Mouse (Mus musculus): ENCODE measurements around the gene Tubb4b. TPM values are rescaled to one million over a fixed set of nuclear protein-coding genes. Genes with fewer than 3 reads are reported as not detected.

The Tubb4b gene
- polyA plus RNA-seq, 2 experiments: 561 to 676 TPM

- peak; percentile 78 to 81 (median 80) for DNase-seq (ENCODE audit: low read depth in 3 of 3, low spot score in 3 of 3)
- Histone ChIP-seq H3K4me3 (ENCODE audit: insufficient read depth in 1 of 2, low read depth in 2 of 2, low read length in 2 of 2) (peak within 1 kb of the TSS; percentile 87 to 98), H3K36me3 (replicated peaks; ENCODE audit: control insufficient read depth, insufficient read depth, low read depth) (peaks cover 12% of the 10 kb centered on the region), H3K4me1 (replicated peaks; ENCODE audit: control insufficient read depth in 2 of 2, insufficient read depth in 2 of 2, low read length in 1 of 2) (peaks cover 10 to 15% of the 10 kb centered on the region in 2 experiments), H3K4me2 (ENCODE audit: low read depth) (peak within 1 kb of the TSS; percentile 92), H3K27ac (peak within 1 kb of the TSS; percentile 76), H3K9me3 (ENCODE audit: control insufficient read depth, low read length) (no peaks in the 10 kb centered on the region), H3K9ac (replicated peaks) (peak within 1 kb of the TSS; percentile 98), H3K27me3 (ENCODE audit: control insufficient read depth, insufficient read depth, low read length) (no peaks in the 10 kb centered on the region; the same call in 1 of the 2 replicates)
- TF ChIP-seq EP300 (IDR thresholded peaks at IDR 0.05; ENCODE audit: low read depth) (peak; percentile 11; the same call in 1 of the 2 replicates), CTCF (IDR thresholded peaks at IDR 0.05; ENCODE audit: low read depth) (no peak; the same call in 1 of the 2 replicates)
- WGBS (ENCODE audit: insufficient replicate concordance): under 1% methylated on average over 44 of the region's 44 CpGs
- ATAC-seq (ENCODE audit: insufficient read depth): peak; percentile 94
Measured at GRCm38 (mm10) chr2:25211121-25211670, 13.3 kb downstream of the Tubb4b start, which contains the start of gene Nelfb. TSS of gene Nelfb (minus strand) at chr2:25211489.

DNA sequence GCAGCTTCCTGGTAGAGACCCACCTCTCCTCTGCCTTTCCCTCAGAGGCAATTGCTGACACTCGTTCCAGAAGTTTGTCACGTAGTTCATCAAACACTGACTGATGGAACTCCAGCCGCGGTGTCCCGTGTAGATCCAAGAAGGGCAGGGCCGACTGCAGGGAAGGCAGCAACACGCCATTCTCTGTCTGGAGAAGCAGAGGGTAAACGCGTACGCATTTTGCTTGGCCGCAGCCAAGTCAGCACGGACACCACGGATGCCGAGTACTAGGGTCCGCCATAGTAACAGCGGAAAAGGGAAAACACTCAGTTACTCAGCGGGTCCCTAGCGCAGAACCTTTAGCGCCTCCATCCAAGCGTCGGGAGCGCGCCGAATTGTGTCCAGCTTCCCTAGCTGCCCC, 13.8 kb downstream of the Tubb4b start:
- Histone ChIP-seq H3K27ac (peak overlapping the region; percentile 76), H3K27me3 (ENCODE audit: control insufficient read depth, insufficient read depth, low read length) (no peaks in the 10 kb centered on the region; the same call in 1 of the 2 replicates), H3K9me3 (ENCODE audit: control insufficient read depth, low read length) (no peaks in the 10 kb centered on the region), H3K36me3 (replicated peaks; ENCODE audit: control insufficient read depth, insufficient read depth, low read depth) (peaks cover 18% of the 10 kb centered on the region), H3K4me3 (ENCODE audit: insufficient read depth in 1 of 2, low read depth in 2 of 2, low read length in 2 of 2) (peak overlapping the region; percentile 87 to 98), H3K9ac (replicated peaks) (peak overlapping the region; percentile 98), H3K4me2 (ENCODE audit: low read depth) (peak overlapping the region; percentile 92), H3K4me1 (replicated peaks; ENCODE audit: control insufficient read depth in 2 of 2, insufficient read depth in 2 of 2, low read length in 1 of 2) (peaks cover 10 to 15% of the 10 kb centered on the region in 2 experiments)
- DNase-seq (ENCODE audit: low read depth in 3 of 3, low spot score in 3 of 3) (no peak), ATAC-seq (ENCODE audit: insufficient read depth) (peak; percentile 27; the same call in 1 of the 2 replicates)
- WGBS (ENCODE audit: insufficient replicate concordance): under 1% methylated on average over 24 of the region's 24 CpGs
- TF ChIP-seq EP300 (IDR thresholded peaks at IDR 0.05; ENCODE audit: low read depth): no peak
- TF ChIP-seq CTCF (IDR thresholded peaks at IDR 0.05; ENCODE audit: low read depth): no peak

GRCm38 (mm10) chr2:25207593-25207992, 16.9 kb downstream of the Tubb4b start:
- H3K9ac ChIP-seq (replicated peaks): no peak overlapping the region
- peaks cover 40% of the 10 kb centered on the region for H3K36me3 ChIP-seq (replicated peaks; ENCODE audit: control insufficient read depth, insufficient read depth, low read depth)
- H3K4me2 ChIP-seq (ENCODE audit: low read depth): no peak overlapping the region
- H3K27me3 ChIP-seq (ENCODE audit: control insufficient read depth, insufficient read depth, low read length): no peaks in the 10 kb centered on the region
- peaks cover 10 to 15% of the 10 kb centered on the region in 2 experiments for H3K4me1 ChIP-seq (replicated peaks; ENCODE audit: control insufficient read depth in 2 of 2, insufficient read depth in 2 of 2, low read length in 1 of 2)
- 86% methylated on average over 1 of the region's 1 CpGs for WGBS (ENCODE audit: insufficient replicate concordance)
- DNase-seq (ENCODE audit: low read depth in 3 of 3, low spot score in 3 of 3) (no peak), ATAC-seq (ENCODE audit: insufficient read depth) (no peak)
- TF ChIP-seq EP300 (IDR thresholded peaks at IDR 0.05; ENCODE audit: low read depth): no peak
- TF ChIP-seq CTCF (IDR thresholded peaks at IDR 0.05; ENCODE audit: low read depth): no peak
- H3K4me3 ChIP-seq (ENCODE audit: insufficient read depth in 1 of 2, low read depth in 2 of 2, low read length in 2 of 2): no peak overlapping the region
- no peaks in the 10 kb centered on the region for H3K9me3 ChIP-seq (ENCODE audit: control insufficient read depth, low read length)
- H3K27ac ChIP-seq: no peak overlapping the region

- no peak for DNase-seq (ENCODE audit: low read depth in 3 of 3, low spot score in 3 of 3)
- no peaks in the 10 kb centered on the region for H3K4me1 ChIP-seq (replicated peaks; ENCODE audit: control insufficient read depth in 2 of 2, insufficient read depth in 2 of 2, low read length in 1 of 2)
- no peaks in the 10 kb centered on the region for H3K27me3 ChIP-seq (ENCODE audit: control insufficient read depth, insufficient read depth, low read length)
- H3K9me3 ChIP-seq (ENCODE audit: control insufficient read depth, low read length): no peaks in the 10 kb centered on the region
- 56% methylated on average over 4 of the region's 4 CpGs for WGBS (ENCODE audit: insufficient replicate concordance)
- no peak overlapping the region for H3K4me3 ChIP-seq (ENCODE audit: insufficient read depth in 1 of 2, low read depth in 2 of 2, low read length in 2 of 2)
- no peak for ATAC-seq (ENCODE audit: insufficient read depth)
- H3K27ac ChIP-seq: no peak overlapping the region
- no peak overlapping the region for H3K9ac ChIP-seq (replicated peaks)
- H3K4me2 ChIP-seq (ENCODE audit: low read depth): no peak overlapping the region
- peaks cover 66% of the 10 kb centered on the region for H3K36me3 ChIP-seq (replicated peaks; ENCODE audit: control insufficient read depth, insufficient read depth, low read depth)
- TF ChIP-seq CTCF (IDR thresholded peaks at IDR 0.05; ENCODE audit: low read depth) (peak; percentile 42), EP300 (IDR thresholded peaks at IDR 0.05; ENCODE audit: low read depth) (no peak)
Measured at GRCm38 (mm10) chr2:25203631-25204214, 20.8 kb downstream of the Tubb4b start.

GRCm38 (mm10) chr2:25200631-25201030, 23.9 kb downstream of the Tubb4b start:
- H3K4me1 ChIP-seq (replicated peaks; ENCODE audit: control insufficient read depth in 2 of 2, insufficient read depth in 2 of 2, low read length in 1 of 2): peaks cover 7 to 8% of the 10 kb centered on the region in 2 experiments; a peak in 3 of 4 replicates
- ATAC-seq (ENCODE audit: insufficient read depth) (no peak), DNase-seq (ENCODE audit: low read depth in 3 of 3, low spot score in 3 of 3) (no peak)
- no peaks in the 10 kb centered on the region for H3K9me3 ChIP-seq (ENCODE audit: control insufficient read depth, low read length)
- peaks cover 55% of the 10 kb centered on the region for H3K36me3 ChIP-seq (replicated peaks; ENCODE audit: control insufficient read depth, insufficient read depth, low read depth)
- H3K9ac ChIP-seq (replicated peaks): no peak overlapping the region
- 74% methylated on average over 2 of the region's 2 CpGs for WGBS (ENCODE audit: insufficient replicate concordance)
- H3K4me3 ChIP-seq (ENCODE audit: insufficient read depth in 1 of 2, low read depth in 2 of 2, low read length in 2 of 2): no peak overlapping the region
- H3K27me3 ChIP-seq (ENCODE audit: control insufficient read depth, insufficient read depth, low read length): no peaks in the 10 kb centered on the region
- no peak overlapping the region for H3K27ac ChIP-seq
- H3K4me2 ChIP-seq (ENCODE audit: low read depth): no peak overlapping the region
- TF ChIP-seq CTCF (IDR thresholded peaks at IDR 0.05; ENCODE audit: low read depth) (no peak), EP300 (IDR thresholded peaks at IDR 0.05; ENCODE audit: low read depth) (no peak)
